Mouse (Mus musculus): Measurements from ENCODE around the gene Gse1. TPM values are rescaled to one million over a fixed set of nuclear protein-coding genes. Genes with fewer than 3 reads are reported as not detected.

The Gse1 gene
- total RNA-seq, 2 experiments from 2014 or later: 25.5 to 38.6 TPM

- no peak for DNase-seq
Observed at GRCm38 (mm10) chr8:120536306-120537206, 308.3 kb downstream of the Gse1 start.

GRCm38 (mm10) chr8:120537207-120537817, 309.1 kb downstream of the Gse1 start:
- DNase-seq: peak; percentile 78

GRCm38 (mm10) chr8:120537818-120538396, 309.7 kb downstream of the Gse1 start:
- DNase-seq: no peak

- DNase-seq: peak; percentile 60
Observed at GRCm38 (mm10) chr8:120538397-120539240, 310.4 kb downstream of the Gse1 start.

GRCm38 (mm10) chr8:120539381-120539774, 311.1 kb downstream of the Gse1 start:
- no peak for DNase-seq

GRCm38 (mm10) chr8:120539775-120540625, 311.7 kb downstream of the Gse1 start:
- no peak for DNase-seq

GRCm38 (mm10) chr8:120542995-120543394, 314.7 kb downstream of the Gse1 start:
- no peak for DNase-seq

GRCm38 (mm10) chr8:120543416-120544055, 315.3 kb downstream of the Gse1 start:
- peak; percentile 74 for DNase-seq

GRCm38 (mm10) chr8:120544155-120544554, 315.9 kb downstream of the Gse1 start:
- no peak for DNase-seq

- DNase-seq: no peak
Observed at GRCm38 (mm10) chr8:120547562-120547961, 319.3 kb downstream of the Gse1 start.

- no peak for DNase-seq
Observed at GRCm38 (mm10) chr8:120548313-120548761, 320.1 kb downstream of the Gse1 start.

GRCm38 (mm10) chr8:120549321-120549921, 321.2 kb downstream of the Gse1 start:
- no peak for DNase-seq

- no peak for DNase-seq
Observed at GRCm38 (mm10) chr8:120549922-120550321, 321.7 kb downstream of the Gse1 start.

GRCm38 (mm10) chr8:120550430-120550829, 322.2 kb downstream of the Gse1 start:
- no peak for DNase-seq

GRCm38 (mm10) chr8:120550937-120551676, 322.9 kb downstream of the Gse1 start:
- no peak for DNase-seq

GRCm38 (mm10) chr8:120551677-120551980, 323.4 kb downstream of the Gse1 start:
- no peak for DNase-seq

GRCm38 (mm10) chr8:120552509-120552908, 324.3 kb downstream of the Gse1 start:
- no peak for DNase-seq

GRCm38 (mm10) chr8:120553441-120554123, 325.3 kb downstream of the Gse1 start:
- no peak for DNase-seq

- DNase-seq: no peak
Observed at GRCm38 (mm10) chr8:120554466-120555039, 326.3 kb downstream of the Gse1 start.
